Mouse (Mus musculus) lung, embryonic 16.5 days (tissue): ENCODE measurements around the gene Gm42742. TPM values are rescaled to one million over a fixed set of nuclear protein-coding genes. Genes with fewer than 3 reads are reported as not detected.

Experiments
- ATAC-seq: fragments of 200-750 bp; cut with Nextera tagmentation; 2 replicates; pipeline ENCODE4 v1.8.0; 2017; ENCODE audit warnings: low read depth, mild to moderate bottlenecking, moderate library complexity
- H3K27ac ChIP-seq: fragments of 300-500 bp; sonication (generic); 2 replicates; pipeline ENCODE4 v1.5.1; 2014; ENCODE audit warnings: mild to moderate bottlenecking, control low read depth, low read length
- H3K27me3 ChIP-seq: fragments of 300-500 bp; sonication (generic); 2 replicates; pipeline ENCODE4 v1.6.1; 2014; ENCODE audit warnings: low read depth, low read length, mixed read lengths; ENCODE audit not compliant: control insufficient read depth, insufficient read depth
- H3K36me3 ChIP-seq: fragments of 300-500 bp; sonication (generic); 2 replicates; pipeline ENCODE4 v1.6.1; 2014; ENCODE audit warnings: low read length; ENCODE audit not compliant: control insufficient read depth, insufficient read depth
- H3K4me1 ChIP-seq: fragments of 300-500 bp; sonication (generic); replicated peaks from 2 replicates; pipeline ENCODE4 v1.6.1; 2014; ENCODE audit warnings: low read length, mixed read lengths; ENCODE audit not compliant: control insufficient read depth, insufficient read depth
- H3K4me2 ChIP-seq: fragments of 300-500 bp; sonication (generic); 2 replicates; pipeline ENCODE4 v1.6.1; 2014; ENCODE audit warnings: low read depth, low read length, control low read depth
- H3K4me3 ChIP-seq: fragments of 300-500 bp; sonication (generic); 2 replicates; pipeline ENCODE4 v1.5.1; 2014; ENCODE audit warnings: mild to moderate bottlenecking, low read length, control low read depth
- H3K9ac ChIP-seq: fragments of 300-500 bp; sonication (generic); 2 replicates; pipeline ENCODE4 v1.6.1; 2014; ENCODE audit warnings: low read length, control low read depth
- H3K9me3 ChIP-seq: fragments of 300-500 bp; sonication (generic); 2 replicates; pipeline ENCODE4 v1.6.1; 2016; ENCODE audit warnings: low read length; ENCODE audit not compliant: control insufficient read depth
- WGBS: fragments of 180-500 bp; shearing (Covaris S2); extraction: QIAGEN DNeasy Blood & Tissue Kit; methylation state at CpG from one replicate; pipeline ENCODE4 v1.1.7; 2014; 5-methylcytosine and 5-hydroxymethylcytosine counted together
- microRNA-seq: library from miRNA; unstranded; fragments of <30 nt; microRNA quantifications from one replicate; pipeline ENCODE4, GENCODE M21; 2016
- polyA plus RNA-seq: library from polyadenylated mRNA; unstranded; fragments of >200 nt; fragmentation: Nextera tagmentation; extraction: Ambion mirVana; gene quantifications from 2 replicates; pipeline ENCODE4 v1.2.1, GENCODE M21; 2015

Gm42742 gene
- polyA plus RNA-seq, 1 experiment from 2014 or later: 39.1 TPM

GRCm38 (mm10) chr7:126975493-126975892, 45.4 kb downstream of the Gm42742 start:
- Histone ChIP-seq H3K4me2 (peak overlapping the region; percentile 68), H3K4me1 (peaks cover 7% of the 10 kb centered on the region), H3K27ac (peak overlapping the region; percentile 20; the same call in 1 of the 2 replicates), H3K9me3 (no peaks in the 10 kb centered on the region), H3K9ac (peak overlapping the region; percentile 99), H3K27me3 (no peaks in the 10 kb centered on the region), H3K36me3 (peaks cover 9% of the 10 kb centered on the region), H3K4me3 (peak overlapping the region; percentile 99)
- WGBS: 11% methylated on average over 8 of the region's 8 CpGs
- ATAC-seq: peak; percentile 3; the same call in 1 of the 2 replicates

GRCm38 (mm10) chr7:126967361-126967760, 53.5 kb downstream of the Gm42742 start:
- no peak overlapping the region for H3K4me2 ChIP-seq
- H3K27ac ChIP-seq: no peak overlapping the region
- ATAC-seq: no peak
- no peaks in the 10 kb centered on the region for H3K9me3 ChIP-seq
- H3K4me3 ChIP-seq: no peak overlapping the region
- 69% methylated on average over 6 of the region's 6 CpGs for WGBS
- peaks cover 10% of the 10 kb centered on the region for H3K27me3 ChIP-seq
- no peaks in the 10 kb centered on the region for H3K4me1 ChIP-seq
- H3K36me3 ChIP-seq: no peaks in the 10 kb centered on the region
- no peak overlapping the region for H3K9ac ChIP-seq

- WGBS: 39% methylated on average over 3 of the region's 3 CpGs
- H3K36me3 ChIP-seq: no peaks in the 10 kb centered on the region
- H3K9me3 ChIP-seq: no peaks in the 10 kb centered on the region
- H3K4me2 ChIP-seq: no peak overlapping the region
- no peaks in the 10 kb centered on the region for H3K4me1 ChIP-seq
- H3K27me3 ChIP-seq: peaks cover 10% of the 10 kb centered on the region
- no peak overlapping the region for H3K4me3 ChIP-seq
- H3K9ac ChIP-seq: no peak overlapping the region
- ATAC-seq: no peak
- H3K27ac ChIP-seq: no peak overlapping the region
Measured at GRCm38 (mm10) chr7:126965568-126965967, 55.3 kb downstream of the Gm42742 start.

Small RNA genes within 50 kb of the gene (microRNA-seq; reads per million reads assigned to microRNA genes)
- not detected for gene Gm44343

Other genes with a start within 250 kb of the Gm42742 start
- gene Ypel3, start 244.1 kb downstream of the Gm42742 start, polyA plus RNA-seq: 111 and 123 TPM in 2 replicates
- 0.25 and 0.68 TPM in 2 replicates for gene Tbx6, start 239.6 kb downstream of the Gm42742 start, polyA plus RNA-seq
- gene Ppp4c, start 228.6 kb downstream of the Gm42742 start, polyA plus RNA-seq: 232 and 243 TPM in 2 replicates
- 0.36 and 0.38 TPM in 2 replicates for gene Fam57b, start 223.4 kb downstream of the Gm42742 start, polyA plus RNA-seq
- gene 4930451I11Rik, start 189.5 kb downstream of the Gm42742 start, polyA plus RNA-seq: not detected in 2 replicates
- 0.49 and 0.63 TPM in 2 replicates for gene Doc2a, start 173.7 kb downstream of the Gm42742 start, polyA plus RNA-seq
- gene Hirip3, start 159.1 kb downstream of the Gm42742 start, polyA plus RNA-seq: 30.3 and 32.3 TPM in 2 replicates
- 76.5 and 89.3 TPM in 2 replicates for gene Ino80e, start 158.7 kb downstream of the Gm42742 start, polyA plus RNA-seq
- gene Taok2, start 136.4 kb downstream of the Gm42742 start, polyA plus RNA-seq: 55.8 and 58.3 TPM in 2 replicates
- gene Tmem219, start 98.2 kb downstream of the Gm42742 start, polyA plus RNA-seq: 28.4 and 30.8 TPM in 2 replicates
- gene Kctd13, start 92.2 kb downstream of the Gm42742 start, polyA plus RNA-seq: 11.7 and 12.3 TPM in 2 replicates
- gene Asphd1, start 71.5 kb downstream of the Gm42742 start, polyA plus RNA-seq: 0.14 and 0.20 TPM in 2 replicates
- gene Sez6l2, start 70.5 kb downstream of the Gm42742 start, polyA plus RNA-seq: 0.36 and 0.63 TPM in 2 replicates
- gene Cdipt, start 45.2 kb downstream of the Gm42742 start, polyA plus RNA-seq: 119 and 122 TPM in 2 replicates
- gene Cdiptos, start 45.0 kb downstream of the Gm42742 start, polyA plus RNA-seq: 0.89 and 2.1 TPM in 2 replicates
- 14.9 and 17.9 TPM in 2 replicates for gene Mvp, start 6.5 kb downstream of the Gm42742 start, polyA plus RNA-seq
- 0.62 and 0.93 TPM in 2 replicates for gene Pagr1b, start 4.6 kb downstream of the Gm42742 start, polyA plus RNA-seq
- gene Pagr1a, start 3.7 kb downstream of the Gm42742 start, polyA plus RNA-seq: 45.9 and 67.2 TPM in 2 replicates
- 4.5 TPM in 2 replicates for gene Prrt2, start 114 bp upstream of the Gm42742 start, polyA plus RNA-seq
- 38.6 and 46.1 TPM in 2 replicates for gene Maz, start 5.9 kb upstream of the Gm42742 start, polyA plus RNA-seq
- 140 and 153 TPM in 2 replicates for gene Kif22, start 21.4 kb upstream of the Gm42742 start, polyA plus RNA-seq
- gene Zg16, start 66.2 kb upstream of the Gm42742 start, polyA plus RNA-seq: 7.1 TPM in 1 of 2 replicates, not detected in the other
- 11.5 and 12.8 TPM in 2 replicates for gene AI467606, start 70.3 kb upstream of the Gm42742 start, polyA plus RNA-seq
- gene Qprt, start 101.1 kb upstream of the Gm42742 start, polyA plus RNA-seq: 0.43 and 1.2 TPM in 2 replicates
- 0.44 and 0.70 TPM in 2 replicates for gene Spn, start 116.7 kb upstream of the Gm42742 start, polyA plus RNA-seq
- 53.9 and 54.0 TPM in 2 replicates for gene Cd2bp2, start 175.0 kb upstream of the Gm42742 start, polyA plus RNA-seq
- gene Tbc1d10b, start 187.4 kb upstream of the Gm42742 start, polyA plus RNA-seq: 20.5 and 23.8 TPM in 2 replicates
- gene Mylpf, start 187.8 kb upstream of the Gm42742 start, polyA plus RNA-seq: 47.4 and 105 TPM in 2 replicates
- 27.7 and 32.3 TPM in 2 replicates for gene Zfp553, start 212.0 kb upstream of the Gm42742 start, polyA plus RNA-seq
- 23.2 and 23.4 TPM in 2 replicates for gene Sept1, start 212.0 kb upstream of the Gm42742 start, polyA plus RNA-seq
- gene Zfp771, start 223.2 kb upstream of the Gm42742 start, polyA plus RNA-seq: 36.9 and 48.7 TPM in 2 replicates
- 138 and 147 TPM in 2 replicates for gene Dctpp1, start 239.6 kb upstream of the Gm42742 start, polyA plus RNA-seq